In genomic region chr6:120542061-120542460, GRCm38 (mm10) we compare ENCODE assay signal across 16 mouse cellular contexts. TPM values are rescaled to one million over a fixed set of nuclear protein-coding genes. Genes with fewer than 3 reads are reported as not detected.
DNase-seq lines count a peak whose midpoint lies in the region; ATAC-seq and TF ChIP-seq lines count a peak whose summit lies in the region.
"Had no signal": no experiment of that assay in that cellular context is flagged by ENCODE, and none has a peak within 500 bp of the region (broad histone marks: within the 10 kb centered on the region; RNA-seq: fewer than 3 reads in every experiment).

No protein-coding gene starts in this region.

- peak; percentile 36 for DNase-seq in hindbrain, embryonic 11.5 days (ENCODE audit: low spot score)
- no peak for DNase-seq in hindbrain, embryonic 14.5 days (ENCODE audit: low spot score)
- peak; percentile 6 for DNase-seq in midbrain, postnatal 0 days (ENCODE audit: low spot score)
- DNase-seq in midbrain, embryonic 14.5 days: no peak
- peak; percentile 83 for DNase-seq in ZHBTc4 (ENCODE audit: low read depth, low spot score)
- DNase-seq in right cerebral cortex, adult 18-20 months: no peak
- DNase-seq in right cerebral cortex, adult 2 months (ENCODE audit: low spot score in 2 of 2): no peak
- DNase-seq: cerebellum, adult 9-11 months; kidney, postnatal 25 days; layer of hippocampus, postnatal 36 days had no signal

- WGBS in hindbrain, embryonic 11.5 days: 23% methylated on average over 1 of the region's 1 CpGs
- WGBS in hindbrain, embryonic 14.5 days: 16% methylated on average over 1 of the region's 1 CpGs
- 15% methylated on average over 1 of the region's 1 CpGs for WGBS in midbrain, postnatal 0 days
- WGBS in midbrain, embryonic 14.5 days: 15% methylated on average over 1 of the region's 1 CpGs

- peak; percentile 43 for TF ChIP-seq CTCF in midbrain, postnatal 0 days (IDR thresholded peaks at IDR 0.05)

- H3K9ac ChIP-seq in hindbrain, embryonic 11.5 days (ENCODE audit: low read depth, low read length): no peak overlapping the region
- H3K9ac ChIP-seq in hindbrain, embryonic 14.5 days: no peak overlapping the region
- no peak overlapping the region for H3K9ac ChIP-seq in midbrain, postnatal 0 days (replicated peaks; ENCODE audit: low read length, poor library complexity, severe bottlenecking)
- H3K9ac ChIP-seq in midbrain, embryonic 14.5 days (replicated peaks; ENCODE audit: low read length): no peak overlapping the region
- H3K9ac ChIP-seq: embryonic facial prominence, embryonic 15.5 days; forebrain, embryonic 15.5 days; heart, embryonic 15.5 days had no signal

- peaks cover 3% of the 10 kb centered on the region; the same call in 1 of the 2 replicates for H3K4me1 ChIP-seq in hindbrain, embryonic 11.5 days (replicated peaks; ENCODE audit: control insufficient read depth, insufficient read depth, low read length)
- H3K4me1 ChIP-seq in hindbrain, embryonic 14.5 days (replicated peaks; ENCODE audit: control insufficient read depth, insufficient read depth, low read length): peaks cover 5% of the 10 kb centered on the region; the same call in 1 of the 2 replicates
- H3K4me1 ChIP-seq in midbrain, postnatal 0 days (ENCODE audit: insufficient read depth, low read length): peaks cover 8% of the 10 kb centered on the region; the same call in 1 of the 2 replicates
- H3K4me1 ChIP-seq in midbrain, embryonic 14.5 days (ENCODE audit: control insufficient read depth, insufficient read depth, low read length): peaks cover 6% of the 10 kb centered on the region

- H3K36me3 ChIP-seq in hindbrain, embryonic 11.5 days (ENCODE audit: control insufficient read depth, insufficient read depth, low read length): no peaks in the 10 kb centered on the region
- no peaks in the 10 kb centered on the region for H3K36me3 ChIP-seq in hindbrain, embryonic 14.5 days (replicated peaks; ENCODE audit: control insufficient read depth, insufficient read depth)
- H3K36me3 ChIP-seq in midbrain, postnatal 0 days (ENCODE audit: insufficient read depth, low read length): no peaks in the 10 kb centered on the region
- no peaks in the 10 kb centered on the region for H3K36me3 ChIP-seq in midbrain, embryonic 14.5 days (ENCODE audit: control insufficient read depth, insufficient read depth, low read length)
- H3K36me3 ChIP-seq: embryonic facial prominence, embryonic 15.5 days; forebrain, embryonic 15.5 days; heart, embryonic 15.5 days had no signal

- ATAC-seq in hindbrain, embryonic 11.5 days (ENCODE audit: low FRiP score): no peak
- ATAC-seq in hindbrain, embryonic 14.5 days (ENCODE audit: low FRiP score): no peak
- no peak for ATAC-seq in midbrain, postnatal 0 days (ENCODE audit: low FRiP score)
- no peak for ATAC-seq in midbrain, embryonic 14.5 days (ENCODE audit: low FRiP score, low TSS enrichment)
- ATAC-seq: forebrain, embryonic 15.5 days; inflammation-experienced regulatory T-cells, adult 6 months had no signal

- H3K4me3 ChIP-seq in hindbrain, embryonic 11.5 days (ENCODE audit: low read depth, low read length): no peak overlapping the region
- no peak overlapping the region for H3K4me3 ChIP-seq in hindbrain, embryonic 14.5 days (replicated peaks; ENCODE audit: low read length)
- H3K4me3 ChIP-seq in midbrain, postnatal 0 days (ENCODE audit: low read depth, low read length): no peak overlapping the region
- H3K4me3 ChIP-seq in midbrain, embryonic 14.5 days (replicated peaks; ENCODE audit: low read depth, low read length): no peak overlapping the region
- H3K4me3 ChIP-seq: embryonic facial prominence, embryonic 15.5 days; forebrain, embryonic 15.5 days; heart, embryonic 15.5 days had no signal

- no peak overlapping the region for H3K27ac ChIP-seq in hindbrain, embryonic 11.5 days (ENCODE audit: low read depth, low read length)
- no peak overlapping the region for H3K27ac ChIP-seq in hindbrain, embryonic 14.5 days
- H3K27ac ChIP-seq in midbrain, postnatal 0 days (ENCODE audit: low read depth, low read length): no peak overlapping the region
- H3K27ac ChIP-seq in midbrain, embryonic 14.5 days (replicated peaks; ENCODE audit: low read depth, low read length): no peak overlapping the region
- H3K27ac ChIP-seq: embryonic facial prominence, embryonic 15.5 days; forebrain, embryonic 15.5 days; heart, embryonic 15.5 days; macrophage had no signal

- no peaks in the 10 kb centered on the region for H3K27me3 ChIP-seq in hindbrain, embryonic 11.5 days (ENCODE audit: control insufficient read depth, insufficient read depth, low read length)
- no peaks in the 10 kb centered on the region for H3K27me3 ChIP-seq in hindbrain, embryonic 14.5 days (ENCODE audit: control insufficient read depth, insufficient read depth, low read length)
- H3K27me3 ChIP-seq in midbrain, postnatal 0 days (ENCODE audit: insufficient read depth, low read length): no peaks in the 10 kb centered on the region
- no peaks in the 10 kb centered on the region for H3K27me3 ChIP-seq in midbrain, embryonic 14.5 days (ENCODE audit: control insufficient read depth, insufficient read depth, low read length)
- H3K27me3 ChIP-seq: embryonic facial prominence, embryonic 15.5 days; forebrain, embryonic 15.5 days; heart, embryonic 15.5 days had no signal

- no peak overlapping the region for H3K4me2 ChIP-seq in hindbrain, embryonic 11.5 days (replicated peaks; ENCODE audit: low read depth, low read length)
- H3K4me2 ChIP-seq in hindbrain, embryonic 14.5 days (replicated peaks): no peak overlapping the region
- no peak overlapping the region for H3K4me2 ChIP-seq in midbrain, postnatal 0 days (ENCODE audit: low read depth, low read length, poor library complexity, severe bottlenecking)
- H3K4me2 ChIP-seq in midbrain, embryonic 14.5 days (ENCODE audit: low read length): no peak overlapping the region
- H3K4me2 ChIP-seq: embryonic facial prominence, embryonic 15.5 days; forebrain, embryonic 15.5 days; heart, embryonic 15.5 days had no signal

- H3K9me3 ChIP-seq in hindbrain, embryonic 11.5 days (ENCODE audit: control insufficient read depth, low read length): no peaks in the 10 kb centered on the region
- 0 out of 2 replicates have a peak, but pooled peaks cover 5% of the 10 kb centered on the region for H3K9me3 ChIP-seq in hindbrain, embryonic 14.5 days (ENCODE audit: control insufficient read depth, low read length)
- no peaks in the 10 kb centered on the region for H3K9me3 ChIP-seq in midbrain, postnatal 0 days (ENCODE audit: low read length)
- no peaks in the 10 kb centered on the region for H3K9me3 ChIP-seq in midbrain, embryonic 14.5 days (ENCODE audit: control insufficient read depth, low read length)
- H3K9me3 ChIP-seq: embryonic facial prominence, embryonic 15.5 days; forebrain, embryonic 15.5 days; heart, embryonic 15.5 days had no signal

RNA-seq across cellular contexts. Expression of gene Hdhd5, which starts 10.9 kb away (rescaled TPM):
- polyA plus RNA-seq in hindbrain, embryonic 11.5 days (2014; fragmentation: Nextera tagmentation; extraction: Ambion mirVana): 12.9 and 13.8 TPM in 2 replicates
- polyA plus RNA-seq in hindbrain, embryonic 14.5 days (2014; fragmentation: Nextera tagmentation; extraction: Ambion mirVana): 9.6 and 13.4 TPM in 2 replicates
- 35.2 and 39.3 TPM in 2 replicates for total RNA-seq in midbrain, postnatal 0 days (2014; rRNA removed)
- polyA plus RNA-seq in midbrain, postnatal 0 days (2015; fragmentation: Nextera tagmentation; extraction: Ambion mirVana): 14.0 and 16.6 TPM in 2 replicates
- polyA plus RNA-seq in midbrain, embryonic 14.5 days (2014; fragmentation: Nextera tagmentation; extraction: Ambion mirVana): 9.6 and 10.9 TPM in 2 replicates

RNA-seq across cellular contexts. Expression of gene Tmem121b, which starts 48.5 kb away (rescaled TPM):
- polyA plus RNA-seq in hindbrain, embryonic 11.5 days (2014; fragmentation: Nextera tagmentation; extraction: Ambion mirVana): 1.0 and 1.8 TPM in 2 replicates
- polyA plus RNA-seq in hindbrain, embryonic 14.5 days (2014; fragmentation: Nextera tagmentation; extraction: Ambion mirVana): 3.2 and 4.3 TPM in 2 replicates
- total RNA-seq in midbrain, postnatal 0 days (2014; rRNA removed): 27.2 and 30.5 TPM in 2 replicates
- polyA plus RNA-seq in midbrain, postnatal 0 days (2015; fragmentation: Nextera tagmentation; extraction: Ambion mirVana): 2.5 and 2.7 TPM in 2 replicates
- 4.4 and 6.3 TPM in 2 replicates for polyA plus RNA-seq in midbrain, embryonic 14.5 days (2014; fragmentation: Nextera tagmentation; extraction: Ambion mirVana)
- total RNA-seq: liver, adult 2 months had no signal
- polyA plus RNA-seq: heart, embryonic 15.5 days; liver, adult 2 months; macrophage had no signal

Comparison
In these comparisons a context has a peak if more than half of its experiments do, and no peak if none do; other contexts are left out.
1. DNase-seq: peak in hindbrain, embryonic 11.5 days (single experiment), midbrain, postnatal 0 days (single experiment) and ZHBTc4 (single experiment); none in hindbrain, embryonic 14.5 days (single experiment), midbrain, embryonic 14.5 days (single experiment), right cerebral cortex, adult 18-20 months (single experiment) and right cerebral cortex, adult 2 months (0 of 2).